In the genomic region with DNA sequence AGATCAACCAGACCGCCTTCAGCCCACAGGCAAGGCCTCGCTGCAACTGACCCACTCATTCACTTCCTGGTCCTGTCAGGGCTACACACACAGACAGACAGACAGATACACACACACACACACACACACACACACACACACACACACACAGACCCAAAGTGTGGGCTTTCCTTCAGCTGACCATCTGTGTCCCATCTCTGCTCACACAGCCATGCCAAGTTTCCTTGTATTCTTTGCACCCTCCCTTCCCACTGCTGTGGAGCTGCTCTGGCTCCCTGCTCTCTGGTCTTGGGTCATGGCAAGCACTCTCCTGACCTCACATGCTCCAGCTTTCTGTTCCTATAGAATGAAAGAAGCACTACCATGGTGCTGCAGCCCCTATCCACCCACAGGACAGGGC, we compare ENCODE assay signal across 30 mouse cellular contexts. TPM values are rescaled to one million over a fixed set of nuclear protein-coding genes. Genes with fewer than 3 reads are reported as not detected.
DNase-seq lines count a peak whose midpoint lies in the region; ATAC-seq and TF ChIP-seq lines count a peak whose summit lies in the region.
"Had no signal": no experiment of that assay in that cellular context is flagged by ENCODE, and none has a peak within 500 bp of the region (broad histone marks: within the 10 kb centered on the region; RNA-seq: fewer than 3 reads in every experiment).

No protein-coding gene starts in this region.

- H3K4me2 ChIP-seq in liver, postnatal 0 days (ENCODE audit: low read depth, low read length) = no peak overlapping the region
- H3K4me2 ChIP-seq in lung, postnatal 0 days (replicated peaks; ENCODE audit: low read depth, low read length) = no peak overlapping the region
- H3K4me2 ChIP-seq: hindbrain, embryonic 14.5 days; neural tube, embryonic 15.5 days; stomach, embryonic 15.5 days had no signal

- TF ChIP-seq EP300 in liver, postnatal 0 days (IDR thresholded peaks at IDR 0.05; ENCODE audit: low read depth) = no peak
- TF ChIP-seq EP300 in lung, postnatal 0 days (IDR thresholded peaks at IDR 0.05) = no peak

- no peaks in the 10 kb centered on the region for H3K4me1 ChIP-seq in liver, postnatal 0 days (ENCODE audit: insufficient read depth)
- no peaks in the 10 kb centered on the region for H3K4me1 ChIP-seq in lung, postnatal 0 days (ENCODE audit: insufficient read depth, low read depth, low read length)
- H3K4me1 ChIP-seq: forebrain, embryonic 10.5 days; neural tube, embryonic 15.5 days; stomach, embryonic 15.5 days had no signal

- no peak overlapping the region for H3K4me3 ChIP-seq in liver, postnatal 0 days (ENCODE audit: low read depth, low read length)
- H3K4me3 ChIP-seq in lung, postnatal 0 days (ENCODE audit: low read depth, low read length) = no peak overlapping the region
- H3K4me3 ChIP-seq: forebrain, embryonic 10.5 days; heart, adult 2 months; neural tube, embryonic 15.5 days; stomach, embryonic 15.5 days had no signal

- no peak for TF ChIP-seq CTCF in liver, postnatal 0 days (IDR thresholded peaks at IDR 0.05; ENCODE audit: low read depth)
- no peak for TF ChIP-seq CTCF in lung, postnatal 0 days (IDR thresholded peaks at IDR 0.05)

- ATAC-seq in liver, postnatal 0 days = no peak
- peak; percentile 84 for ATAC-seq in lung, postnatal 0 days
- ATAC-seq: forebrain, postnatal 0 days; inflammation-experienced regulatory T-cells, adult 6 months; midbrain, embryonic 16.5 days had no signal

- WGBS in liver, postnatal 0 days (ENCODE audit: insufficient replicate concordance) = 80% methylated on average over 2 of the region's 2 CpGs
- WGBS in lung, postnatal 0 days = 88% methylated on average over 2 of the region's 2 CpGs

- no peak overlapping the region for H3K27ac ChIP-seq in liver, postnatal 0 days (ENCODE audit: low read depth)
- no peak overlapping the region for H3K27ac ChIP-seq in lung, postnatal 0 days (ENCODE audit: low read length)
- H3K27ac ChIP-seq: forebrain, embryonic 10.5 days; heart, adult 2 months; hindbrain, embryonic 14.5 days; kidney, postnatal 0 days; neural tube, embryonic 15.5 days; stomach, embryonic 15.5 days had no signal

- no peaks in the 10 kb centered on the region for H3K36me3 ChIP-seq in liver, postnatal 0 days (replicated peaks; ENCODE audit: insufficient read depth, low read length)
- H3K36me3 ChIP-seq in lung, postnatal 0 days (ENCODE audit: insufficient read depth, low read length) = no peaks in the 10 kb centered on the region
- H3K36me3 ChIP-seq: forebrain, embryonic 10.5 days; neural tube, embryonic 15.5 days; stomach, embryonic 15.5 days had no signal

- H3K9me3 ChIP-seq in liver, postnatal 0 days (ENCODE audit: low read length) = no peaks in the 10 kb centered on the region
- H3K9me3 ChIP-seq in lung, postnatal 0 days (ENCODE audit: low read length) = no peaks in the 10 kb centered on the region; the same call in 1 of the 2 replicates
- H3K9me3 ChIP-seq: forebrain, embryonic 10.5 days; neural tube, embryonic 15.5 days; stomach, embryonic 15.5 days had no signal

- DNase-seq in heart, adult 11 months = peak; percentile 95
- DNase-seq in heart, postnatal 4 days = no peak
- peak; percentile 10 for DNase-seq in liver, postnatal 0 days
- no peak for DNase-seq in liver
- DNase-seq in lung, postnatal 0 days (ENCODE audit: low spot score) = peak; percentile 58
- no peak for DNase-seq in right cerebral cortex, postnatal 4 days
- no peak for DNase-seq in thymus, adult 18-20 months
- DNase-seq: adrenal gland, postnatal 10 days; cerebellum, adult 18-20 months; forebrain, postnatal 0 days; gastrocnemius, postnatal 14 days; kidney, adult 2 months; left cerebral cortex, postnatal 4 days; right cerebral cortex, adult 18-20 months had no signal

- H3K27me3 ChIP-seq in liver, postnatal 0 days (ENCODE audit: insufficient read depth, low read length) = no peaks in the 10 kb centered on the region
- H3K27me3 ChIP-seq in lung, postnatal 0 days (replicated peaks; ENCODE audit: insufficient read depth, low read length) = no peaks in the 10 kb centered on the region
- H3K27me3 ChIP-seq: neural tube, embryonic 15.5 days; stomach, embryonic 15.5 days had no signal

- H3K9ac ChIP-seq in liver, postnatal 0 days (replicated peaks) = no peak overlapping the region
- no peak overlapping the region for H3K9ac ChIP-seq in lung, postnatal 0 days (replicated peaks; ENCODE audit: low read depth)
- H3K9ac ChIP-seq: forebrain, postnatal 0 days; hindbrain, embryonic 14.5 days; neural tube, embryonic 15.5 days; stomach, embryonic 15.5 days had no signal

RNA-seq across cellular contexts. Expression of gene Prr23a1, which starts 22.8 kb away (rescaled TPM):
- total RNA-seq in heart, postnatal 4 days (2021) = not detected
- polyA plus RNA-seq in liver, postnatal 0 days (2015; fragmentation: Nextera tagmentation; extraction: Ambion mirVana) = not detected in 2 replicates
- not detected in 2 replicates for polyA plus RNA-seq in lung, postnatal 0 days (2015; fragmentation: Nextera tagmentation; extraction: Ambion mirVana)
- total RNA-seq: adrenal gland, postnatal 10 days; forebrain, postnatal 0 days; gastrocnemius, postnatal 14 days; heart, adult 2 months; layer of hippocampus, postnatal 10 days; left cerebral cortex, adult 8-10 months; left cerebral cortex, postnatal 4 days; liver, adult 2 months; megakaryocyte-erythroid progenitor cell, adult 5-6 weeks had no signal
- polyA plus RNA-seq: embryonic facial prominence, embryonic 11.5 days; heart, adult 2 months; heart, postnatal 0 days; inflammation-experienced regulatory T-cells, adult 6 months; kidney, adult 2 months; kidney, postnatal 0 days; liver, adult 2 months; liver, embryonic 16.5 days; midbrain, embryonic 16.5 days; stomach, embryonic 15.5 days; thymus, postnatal 0 days had no signal

RNA-seq across cellular contexts. Expression of gene Prr23a2, which starts 36.8 kb away (rescaled TPM):
- not detected for total RNA-seq in heart, postnatal 4 days (2021)
- polyA plus RNA-seq in liver, postnatal 0 days (2015; fragmentation: Nextera tagmentation; extraction: Ambion mirVana) = not detected in 2 replicates
- not detected in 2 replicates for polyA plus RNA-seq in lung, postnatal 0 days (2015; fragmentation: Nextera tagmentation; extraction: Ambion mirVana)
- total RNA-seq: adrenal gland, postnatal 10 days; forebrain, postnatal 0 days; gastrocnemius, postnatal 14 days; heart, adult 2 months; layer of hippocampus, postnatal 10 days; left cerebral cortex, adult 8-10 months; left cerebral cortex, postnatal 4 days; liver, adult 2 months; megakaryocyte-erythroid progenitor cell, adult 5-6 weeks had no signal
- polyA plus RNA-seq: embryonic facial prominence, embryonic 11.5 days; forebrain, embryonic 10.5 days; forebrain, postnatal 0 days; heart, adult 2 months; heart, postnatal 0 days; hindbrain, embryonic 14.5 days; inflammation-experienced regulatory T-cells, adult 6 months; kidney, adult 2 months; kidney, postnatal 0 days; liver, adult 2 months; liver, embryonic 16.5 days; midbrain, embryonic 16.5 days; neural tube, embryonic 15.5 days; stomach, embryonic 15.5 days; thymus, postnatal 0 days had no signal

RNA-seq across cellular contexts. Expression of gene Prr23a3, which starts 45.1 kb away (rescaled TPM):
- not detected for total RNA-seq in heart, postnatal 4 days (2021)
- polyA plus RNA-seq in liver, postnatal 0 days (2015; fragmentation: Nextera tagmentation; extraction: Ambion mirVana) = not detected in 2 replicates
- polyA plus RNA-seq in lung, postnatal 0 days (2015; fragmentation: Nextera tagmentation; extraction: Ambion mirVana) = not detected in 2 replicates
- total RNA-seq: adrenal gland, postnatal 10 days; forebrain, postnatal 0 days; gastrocnemius, postnatal 14 days; heart, adult 2 months; layer of hippocampus, postnatal 10 days; left cerebral cortex, adult 8-10 months; left cerebral cortex, postnatal 4 days; liver, adult 2 months; megakaryocyte-erythroid progenitor cell, adult 5-6 weeks had no signal
- polyA plus RNA-seq: embryonic facial prominence, embryonic 11.5 days; forebrain, postnatal 0 days; heart, adult 2 months; heart, postnatal 0 days; hindbrain, embryonic 14.5 days; inflammation-experienced regulatory T-cells, adult 6 months; kidney, adult 2 months; kidney, postnatal 0 days; liver, adult 2 months; liver, embryonic 16.5 days; midbrain, embryonic 16.5 days; neural tube, embryonic 15.5 days; thymus, postnatal 0 days had no signal

Comparison
In these comparisons a context has a peak if more than half of its experiments do, and no peak if none do; other contexts are left out.
1. DNase-seq: peak in heart, adult 11 months (single experiment), liver, postnatal 0 days (single experiment) and lung, postnatal 0 days (single experiment); none in heart, postnatal 4 days (single experiment), liver (single experiment), right cerebral cortex, postnatal 4 days (single experiment) and thymus, adult 18-20 months (0 of 2).